Mouse (Mus musculus): ENCODE results near the gene Myo1d.

Myo1d gene

GRCm38 (mm10) chr11:80477341-80478199 lies 302.3 kb downstream of the Myo1d start:
- no peak for DNase-seq

DNA sequence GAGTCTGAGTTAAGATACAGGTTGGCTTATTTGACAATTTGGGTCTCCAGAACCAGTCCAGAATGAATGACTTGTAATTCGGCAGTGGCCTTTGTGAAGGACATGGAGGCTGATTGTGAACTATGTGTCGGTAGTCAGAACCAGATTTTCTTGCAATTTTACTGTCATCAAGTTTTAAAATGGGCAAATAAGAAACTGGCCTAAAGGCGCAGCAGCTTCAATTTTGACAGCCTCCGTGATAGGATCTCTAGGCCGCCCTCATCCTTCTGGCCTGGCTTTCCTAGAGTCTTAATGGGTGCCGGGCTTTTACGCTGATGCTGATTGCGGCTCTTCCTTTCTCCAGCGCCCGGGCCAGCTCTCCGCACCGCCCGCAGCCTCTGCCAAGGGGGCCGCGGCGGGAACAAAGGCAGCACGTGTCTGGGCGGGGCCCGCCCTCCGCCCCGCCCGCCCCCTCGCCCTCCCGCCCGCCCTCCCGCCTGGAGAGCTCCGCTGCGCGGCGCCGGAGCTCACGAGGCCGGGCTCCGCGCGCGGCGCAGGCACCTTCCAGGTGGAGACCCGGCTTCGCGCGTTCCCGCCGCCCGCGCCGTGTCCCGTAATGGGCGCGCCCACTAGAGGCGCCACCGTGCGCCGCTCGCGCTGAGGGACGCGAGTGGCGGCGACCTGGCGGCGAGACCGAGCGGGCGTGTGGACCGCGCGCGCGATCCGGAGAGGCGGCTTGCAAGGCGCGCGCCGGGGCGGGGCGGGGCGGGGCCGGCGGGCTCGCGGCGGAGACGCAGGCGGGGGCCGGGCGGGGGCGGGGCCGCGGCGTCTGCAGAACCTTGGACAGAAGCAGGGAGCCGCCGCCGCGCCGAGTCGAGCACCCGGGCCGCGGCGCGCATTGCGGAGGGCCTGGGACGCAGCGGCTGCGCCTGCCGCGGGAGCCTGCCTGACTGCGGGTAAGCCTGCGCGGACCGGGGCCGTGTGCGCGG lies 303.3 kb downstream of the Myo1d start, which contains the start of gene Cdk5r1:
Gene Cdk5r1 (plus strand): TSS at position 802 of the 968 bp plus-strand sequence.
- DNase-seq = peak; percentile 91 to 93

DNA sequence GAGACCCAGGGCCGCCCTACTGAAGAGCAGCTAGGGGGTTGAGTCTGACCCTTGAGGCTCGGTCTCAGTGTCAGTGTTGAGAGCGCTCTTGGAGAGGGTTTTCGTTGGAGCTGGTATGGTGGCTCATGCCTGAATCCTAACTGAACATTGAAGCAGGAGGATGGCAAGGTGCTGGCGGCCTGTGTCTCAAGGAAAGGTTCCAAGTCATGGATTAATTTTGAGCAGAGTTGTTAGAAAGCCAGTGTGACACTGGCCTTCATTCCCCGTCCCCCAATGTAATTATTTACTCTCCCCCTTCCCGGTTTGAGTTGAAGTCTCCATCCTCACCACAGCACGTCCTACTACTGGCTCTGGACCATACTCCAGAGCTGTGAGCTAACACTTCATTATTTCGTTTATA lies 304.3 kb downstream of the Myo1d start:
- DNase-seq = no peak

DNA sequence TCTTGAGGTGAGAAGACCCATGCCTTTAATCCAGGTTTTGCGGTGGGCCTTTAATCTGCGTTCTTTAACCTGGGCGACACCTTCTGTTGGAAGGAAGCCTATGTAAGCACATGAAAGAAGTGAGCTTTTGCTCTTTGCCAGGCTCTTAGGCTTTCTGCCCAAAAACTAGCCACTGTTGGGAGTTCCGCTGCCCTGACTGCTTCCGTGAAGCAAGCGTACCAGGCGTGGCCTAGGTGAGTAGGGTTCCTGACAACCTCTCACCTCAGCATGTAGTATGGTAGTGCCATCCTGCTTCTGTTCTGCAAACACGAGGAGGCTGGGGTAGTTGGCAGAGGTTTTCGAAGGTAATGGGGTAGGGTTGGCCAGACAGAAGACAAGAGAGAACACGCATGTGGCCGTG lies 305.0 kb downstream of the Myo1d start:
- no peak for DNase-seq

DNA sequence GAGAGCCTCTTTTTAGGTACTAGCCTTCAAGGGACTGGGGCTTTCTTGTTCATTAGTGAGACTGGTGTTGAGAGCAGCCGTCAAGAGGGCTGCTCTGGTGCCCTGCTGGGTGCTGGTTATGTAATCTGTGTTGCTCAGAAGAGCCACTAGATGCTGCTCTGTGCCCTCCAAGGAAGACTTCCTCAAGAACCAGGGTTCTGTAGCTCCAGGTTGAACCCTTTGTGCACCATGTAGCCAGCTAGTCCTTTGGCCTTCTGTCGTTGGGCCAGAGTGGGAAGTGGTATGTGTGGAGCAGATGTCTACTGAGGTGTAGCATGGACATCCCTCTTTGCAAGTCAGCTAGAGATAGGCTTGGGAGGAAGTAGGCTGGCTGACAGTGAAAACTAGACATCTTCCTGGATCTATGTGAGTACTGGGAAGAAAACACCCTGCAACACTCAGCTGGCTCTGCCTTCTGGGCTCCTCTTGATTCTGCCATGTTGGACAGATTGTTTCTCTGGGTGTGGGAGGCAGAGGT lies 305.6 kb downstream of the Myo1d start:
- DNase-seq = peak; percentile 41

DNA sequence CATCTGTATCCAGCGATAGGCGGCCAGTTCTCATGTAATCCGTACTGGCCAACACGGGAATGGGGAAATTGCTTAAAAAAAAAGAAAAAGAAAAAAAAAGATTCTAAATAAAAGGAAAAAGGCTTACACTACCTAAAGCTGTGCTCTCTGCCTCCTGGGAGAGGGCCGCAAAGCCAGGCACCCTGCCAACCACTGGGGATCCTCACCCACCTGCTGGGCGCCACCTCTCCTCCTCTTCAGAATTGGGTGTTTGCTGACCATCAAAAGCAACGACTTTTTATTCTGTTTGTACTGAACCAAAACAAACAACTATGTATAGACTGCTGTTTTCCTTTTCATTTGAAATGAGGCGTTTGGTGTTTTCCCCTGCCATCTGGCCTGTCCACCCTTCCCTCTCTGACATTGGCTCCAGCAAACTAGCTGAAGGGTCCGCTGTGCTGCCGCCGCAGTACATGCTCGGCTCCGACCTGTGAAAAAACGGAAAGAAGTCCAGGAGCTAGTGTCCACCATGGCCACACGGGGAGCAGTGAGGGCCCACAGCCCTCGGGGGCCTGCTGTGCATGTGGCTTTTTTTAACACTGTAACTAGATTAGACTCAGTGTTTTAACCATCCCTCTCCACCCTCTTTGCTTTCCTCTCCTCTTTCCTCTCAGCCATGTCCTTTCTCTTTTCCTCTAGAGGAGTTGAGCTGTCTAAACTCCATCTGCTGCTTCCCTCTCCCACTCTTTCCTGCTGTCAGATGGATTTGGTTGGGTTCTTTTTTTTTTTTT lies 307.8 kb downstream of the Myo1d start:
- no peak for DNase-seq

- peak in 1 of 2 experiments; percentile 20 for DNase-seq
Observed at GRCm38 (mm10) chr11:80463605-80464130, 316.2 kb downstream of the Myo1d start.

DNA sequence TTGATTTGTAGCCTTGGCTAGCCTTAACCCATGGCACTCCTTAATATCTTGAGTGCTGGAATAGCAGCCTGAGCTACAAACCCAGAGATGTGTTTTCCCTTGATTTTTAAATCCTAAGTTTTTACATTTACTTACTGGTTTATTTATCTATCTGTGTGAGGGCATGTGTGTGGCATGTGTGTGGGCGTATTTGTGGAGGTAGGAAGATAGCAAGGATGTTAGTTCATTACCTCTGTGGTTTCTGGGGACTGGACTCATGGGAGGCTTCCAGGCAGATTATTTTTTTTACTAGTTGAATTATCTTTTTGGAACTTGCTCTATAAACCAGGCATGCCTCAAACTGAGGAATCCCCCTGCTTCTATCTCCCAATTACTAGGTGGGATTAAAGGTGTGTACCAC lies 326.6 kb downstream of the Myo1d start:
- no peak for DNase-seq

- DNase-seq = no peak
Observed at GRCm38 (mm10) chr11:80452242-80452641, 327.6 kb downstream of the Myo1d start.

DNA sequence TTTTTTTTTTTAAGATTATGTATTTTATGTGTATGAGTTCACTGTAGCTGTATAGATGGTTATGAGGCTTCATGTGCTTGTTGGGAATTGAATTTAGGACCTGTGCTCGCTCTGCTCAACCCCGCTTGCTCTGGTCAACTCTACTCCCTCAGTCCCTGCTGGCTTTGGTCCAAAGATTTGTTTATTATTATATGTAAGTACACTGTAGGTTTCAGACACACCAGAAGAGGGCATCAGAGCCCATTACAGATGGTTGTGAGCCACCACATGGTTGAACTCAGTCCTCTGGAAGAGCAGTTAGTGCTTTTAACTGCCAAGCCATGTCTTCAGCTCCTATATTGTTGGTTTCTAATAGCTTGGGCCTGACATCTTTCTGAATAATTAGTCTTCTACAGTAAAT lies 330.0 kb downstream of the Myo1d start:
- no peak for DNase-seq

DNA sequence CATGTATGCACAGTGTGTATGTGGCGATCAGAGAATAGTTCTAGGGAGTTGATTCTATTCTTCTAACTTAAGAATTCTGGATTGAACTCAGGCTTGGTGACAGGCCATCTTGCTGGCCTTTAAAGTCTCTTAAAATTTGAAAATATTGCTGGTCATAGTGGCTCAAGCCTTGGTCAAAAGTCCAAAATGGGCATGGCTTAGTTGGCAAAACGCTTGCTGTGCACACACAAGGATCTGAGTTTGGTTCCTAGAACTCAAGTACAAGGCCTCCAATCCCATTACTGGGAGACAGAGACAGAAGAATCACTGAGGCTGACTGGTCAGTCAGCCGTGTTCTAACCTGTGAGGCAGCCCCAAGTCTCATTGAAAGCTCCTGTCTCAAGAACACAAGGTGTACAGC lies 332.9 kb downstream of the Myo1d start:
- no peak for DNase-seq
